Mouse (Mus musculus): ENCODE data around the gene Timm13. TPM values are rescaled to one million over a fixed set of nuclear protein-coding genes. Genes with fewer than 3 reads are reported as not detected.

Timm13 gene
- total RNA-seq, 2 experiments from 2014 or later = 120 to 153 TPM

GRCm38 (mm10) chr10:80880901-80881300, 19.9 kb downstream of the Timm13 start:
- no peak for DNase-seq (ENCODE audit: low spot score in 2 of 2)
- intact Hi-C loops (cut with DNase I) = loop anchor here (2.0 kb wide), 1 partner anchor 134 kb away; no protein-coding TSS in a partner anchor

GRCm38 (mm10) chr10:80880131-80880641, 20.6 kb downstream of the Timm13 start:
- intact Hi-C loops (cut with DNase I) = loop anchor here (2.0 kb wide), 1 partner anchor 133 kb away; no protein-coding TSS in a partner anchor
- DNase-seq (ENCODE audit: low spot score in 2 of 2) = peak in 1 of 2 experiments; percentile 53

GRCm38 (mm10) chr10:80876594-80876993, 24.2 kb downstream of the Timm13 start:
- intact Hi-C loops (cut with DNase I) = no loop called here
- DNase-seq (ENCODE audit: low spot score in 2 of 2) = no peak

- DNase-seq (ENCODE audit: low spot score in 2 of 2) = no peak
These were observed 24.7 kb downstream of the Timm13 start for GRCm38 (mm10) chr10:80876028-80876427.

GRCm38 (mm10) chr10:80874035-80874434, 26.7 kb downstream of the Timm13 start:
- intact Hi-C loops (cut with DNase I) = no loop called here
- DNase-seq (ENCODE audit: low spot score in 2 of 2) = no peak

More at GRCm38 (mm10) chr10:80876028-80876427, 24.7 kb downstream of the Timm13 start:
- intact Hi-C loops (cut with DNase I) = no loop called here

GRCm38 (mm10) chr10:80871581-80871980, 29.2 kb downstream of the Timm13 start, which contains the start of gene Tmprss9:
Gene Tmprss9 (plus strand): TSS chr10:80871848.
- intact Hi-C loops (cut with DNase I) = no loop called here
- no peak for DNase-seq (ENCODE audit: low spot score in 2 of 2)

GRCm38 (mm10) chr10:80870993-80871392, 29.8 kb downstream of the Timm13 start:
- intact Hi-C loops (cut with DNase I) = no loop called here
- no peak for DNase-seq (ENCODE audit: low spot score in 2 of 2)

GRCm38 (mm10) chr10:80864446-80864845, 36.3 kb downstream of the Timm13 start:
- no peak for DNase-seq (ENCODE audit: low spot score in 2 of 2)
- intact Hi-C loops (cut with DNase I) = no loop called here

GRCm38 (mm10) chr10:80862305-80862704, 38.5 kb downstream of the Timm13 start:
- intact Hi-C loops (cut with DNase I) = no loop called here
- DNase-seq (ENCODE audit: low spot score in 2 of 2) = no peak

GRCm38 (mm10) chr10:80858350-80858935, 42.3 kb downstream of the Timm13 start:
- DNase-seq (ENCODE audit: low spot score in 2 of 2) = no peak
- intact Hi-C loops (cut with DNase I) = no loop called here

- DNase-seq (ENCODE audit: low spot score in 2 of 2) = no peak
- intact Hi-C loops (cut with DNase I) = no loop called here
These were observed 42.9 kb downstream of the Timm13 start for GRCm38 (mm10) chr10:80857848-80858247.

GRCm38 (mm10) chr10:80857386-80857785, 43.4 kb downstream of the Timm13 start:
- DNase-seq (ENCODE audit: low spot score in 2 of 2) = no peak
- intact Hi-C loops (cut with DNase I) = no loop called here

GRCm38 (mm10) chr10:80856908-80857307, 43.9 kb downstream of the Timm13 start:
- DNase-seq (ENCODE audit: low spot score in 2 of 2) = no peak
- intact Hi-C loops (cut with DNase I) = no loop called here

- no peak for DNase-seq (ENCODE audit: low spot score in 2 of 2)
These were observed 44.5 kb downstream of the Timm13 start for GRCm38 (mm10) chr10:80856267-80856666.

GRCm38 (mm10) chr10:80855749-80856073, 45.1 kb downstream of the Timm13 start:
- intact Hi-C loops (cut with DNase I) = no loop called here
- DNase-seq (ENCODE audit: low spot score in 2 of 2) = no peak

More at GRCm38 (mm10) chr10:80856267-80856666, 44.5 kb downstream of the Timm13 start:
- intact Hi-C loops (cut with DNase I) = no loop called here

- DNase-seq (ENCODE audit: low spot score in 2 of 2) = peak; percentile 96 to 98
- intact Hi-C loops (cut with DNase I) = no loop called here
These were observed 45.6 kb downstream of the Timm13 start, which contains the start of the genes Lsm7 and Sppl2b for GRCm38 (mm10) chr10:80854913-80855748. Gene Lsm7 (minus strand): TSS chr10:80855209. Gene Sppl2b (plus strand): TSS chr10:80855275.

Other genes with a start within 250 kb of the Timm13 start
- 100 to 1,000 TPM in 1 of 2 experiments, 10 to 100 TPM in 1; 93.4 to 100 TPM for gene Btbd2, start 243.9 kb downstream of the Timm13 start, total RNA-seq (2021)
- 10 to 100 TPM; 39.9 to 42.0 TPM for gene Mknk2, start 222.9 kb downstream of the Timm13 start, total RNA-seq (2021)
- 10 to 100 TPM; 14.0 TPM for gene Mob3a, start 199.0 kb downstream of the Timm13 start, total RNA-seq (2021)
- gene Izumo4, start 198.8 kb downstream of the Timm13 start, total RNA-seq (2021) = 10 to 100 TPM; 36.7 to 47.3 TPM
- 100 to 1,000 TPM; 133 to 160 TPM for gene Ap3d1, start 158.7 kb downstream of the Timm13 start, total RNA-seq (2021)
- gene Dot1l, start 145.8 kb downstream of the Timm13 start, total RNA-seq (2021) = 10 to 100 TPM; 37.2 to 65.0 TPM
- 10 to 100 TPM; 44.3 to 53.0 TPM for gene Sf3a2, start 102.8 kb downstream of the Timm13 start, total RNA-seq (2021)
- gene Plekhj1, start 102.3 kb downstream of the Timm13 start, total RNA-seq (2021) = 10 to 100 TPM; 53.5 to 63.2 TPM
- gene Amh, start 95.7 kb downstream of the Timm13 start, total RNA-seq (2021) = 1 to 10 TPM; 1.2 to 2.0 TPM
- gene Jsrp1, start 87.5 kb downstream of the Timm13 start, total RNA-seq (2021) = 1 to 10 TPM; 5.5 to 5.6 TPM
- gene Oaz1, start 74.3 kb downstream of the Timm13 start, total RNA-seq (2021) = 100 to 1,000 TPM; 507 to 583 TPM
- 10 to 100 TPM; 38.5 to 46.7 TPM for gene Lingo3, start 56.9 kb downstream of the Timm13 start, total RNA-seq (2021)
- 10 to 100 TPM; 34.2 to 44.0 TPM for gene Lsm7, start 45.8 kb downstream of the Timm13 start, total RNA-seq (2021)
- 10 to 100 TPM; 53.2 to 66.1 TPM for gene Sppl2b, start 45.7 kb downstream of the Timm13 start, total RNA-seq (2021)
- gene Tmprss9, start 29.1 kb downstream of the Timm13 start, total RNA-seq (2021) = under 1 TPM in 1 of 2 experiments, not detected in 1; 0.32 TPM
- 10 to 100 TPM; 17.6 to 21.2 TPM for gene Lmnb2, start 17.3 kb upstream of the Timm13 start, total RNA-seq (2021)
- 10 to 100 TPM; 17.4 to 23.9 TPM for gene Gadd45b, start 29.1 kb upstream of the Timm13 start, total RNA-seq (2021)
- gene Gng7, start 114.0 kb upstream of the Timm13 start, total RNA-seq (2021) = 100 to 1,000 TPM in 1 of 2 experiments, 10 to 100 TPM in 1; 97.9 to 136 TPM
- gene Diras1, start 124.7 kb upstream of the Timm13 start, total RNA-seq (2021) = 100 to 1,000 TPM; 102 to 111 TPM
- gene Slc39a3, start 136.5 kb upstream of the Timm13 start, total RNA-seq (2021) = 10 to 100 TPM; 66.9 to 74.2 TPM
- gene Sgta, start 159.2 kb upstream of the Timm13 start, total RNA-seq (2021) = 100 to 1,000 TPM; 169 to 176 TPM
- gene Thop1, start 169.1 kb upstream of the Timm13 start, total RNA-seq (2021) = 10 to 100 TPM; 47.0 to 49.8 TPM
- gene Creb3l3, start 197.9 kb upstream of the Timm13 start, total RNA-seq (2021) = under 1 TPM; 0.23 to 0.72 TPM
- gene Map2k2, start 204.9 kb upstream of the Timm13 start, total RNA-seq (2021) = 100 to 1,000 TPM; 120 to 133 TPM
- 100 to 1,000 TPM; 120 to 133 TPM for gene Zbtb7a, start 234.3 kb upstream of the Timm13 start, total RNA-seq (2021)

Data from left cerebral cortex, postnatal 36 days (tissue).